Mouse (Mus musculus): ENCODE measurements around the gene Retn. TPM values are rescaled to one million over a fixed set of nuclear protein-coding genes. Genes with fewer than 3 reads are reported as not detected.

Retn gene
- total RNA-seq, 2 experiments from 2014 or later, result 0.79 to 1.2 TPM

DNA sequence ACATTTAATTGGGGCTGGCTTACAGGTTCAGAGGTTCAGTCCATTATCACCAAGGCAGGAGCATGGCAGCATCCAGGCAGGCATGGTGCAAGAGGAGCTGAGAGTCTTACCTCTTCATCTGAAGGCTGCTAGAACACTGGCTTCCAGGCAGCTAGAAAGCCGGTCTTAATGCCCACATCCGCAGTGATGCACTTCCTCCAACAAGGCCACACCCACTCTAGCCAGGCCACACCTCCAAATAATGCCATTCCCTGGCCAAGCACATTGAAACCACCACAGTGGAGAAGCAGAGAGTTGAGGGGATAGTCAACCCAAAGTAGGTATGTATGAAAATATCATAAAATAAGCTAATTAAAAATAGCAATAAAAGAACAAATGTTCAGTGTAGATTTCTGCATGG lies 14.8 kb downstream of the Retn start:
- intact Hi-C loops (cut with DNase I), result loop anchor here (10.0 kb wide), 1 partner anchor 316 kb away; the partner anchor contains the start of gene A430078G23Rik
- DNase-seq (ENCODE audit: extremely low spot score in 1 of 2, low spot score in 2 of 2), result no peak
- no peak for TF ChIP-seq CTCF (IDR thresholded peaks at IDR 0.05)
- H3K27ac ChIP-seq, result no peak overlapping the region
- no peak overlapping the region for H3K4me3 ChIP-seq

DNA sequence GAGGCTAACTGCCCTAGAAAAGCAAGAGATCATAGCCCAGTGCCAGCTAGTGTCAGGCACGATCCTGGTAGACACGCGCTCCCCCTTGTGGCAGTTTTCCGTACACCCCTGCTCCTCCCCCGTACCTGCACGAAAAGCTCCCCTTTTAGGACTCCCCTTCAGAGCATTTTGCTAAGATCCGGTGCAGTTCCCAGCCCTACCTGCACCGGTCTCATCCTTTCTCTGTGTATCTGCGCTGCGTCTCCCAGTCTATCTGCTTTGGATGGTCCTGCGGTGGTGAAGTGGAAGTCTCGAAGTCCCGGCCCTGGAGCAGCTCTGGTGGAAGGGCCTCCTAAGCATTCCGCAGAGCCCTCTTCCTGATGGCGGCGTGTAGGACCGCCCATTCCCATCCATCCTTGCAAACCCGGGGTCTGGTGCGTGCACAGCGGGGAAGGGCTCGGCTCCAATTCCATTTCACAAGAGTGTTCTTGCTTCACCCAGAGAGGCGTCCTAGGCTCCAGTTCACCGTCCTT lies 16.5 kb downstream of the Retn start, which contains the start of gene Fcor:
TSS of gene Fcor (minus strand) at position 383 of the 512 bp plus-strand sequence.
- peak; percentile 92 for TF ChIP-seq CTCF (IDR thresholded peaks at IDR 0.05)
- H3K27ac ChIP-seq, result peak within 1 kb of the TSS; percentile 91
- DNase-seq (ENCODE audit: extremely low spot score in 1 of 2, low spot score in 2 of 2), result peak; percentile 86 to 92
- H3K4me3 ChIP-seq, result peak within 1 kb of the TSS; percentile 62
- intact Hi-C loops (cut with DNase I), result loop anchor here (1.0 to 10.0 kb wide), 5 partner anchors 27 to 317 kb away; partner anchors contain the start of gene A430078G23Rik

GRCm38 (mm10) chr8:3674671-3675070 lies 19.1 kb downstream of the Retn start:
- H3K27ac ChIP-seq, result no peak overlapping the region
- intact Hi-C loops (cut with DNase I), result loop anchor here (10.0 kb wide), 1 partner anchor 320 kb away; the partner anchor contains the start of gene A430078G23Rik
- H3K4me3 ChIP-seq, result no peak overlapping the region
- TF ChIP-seq CTCF (IDR thresholded peaks at IDR 0.05), result no peak
- DNase-seq (ENCODE audit: extremely low spot score in 1 of 2, low spot score in 2 of 2), result no peak

- intact Hi-C loops (cut with DNase I), result loop anchor here (10.0 kb wide), 1 partner anchor 322 kb away; the partner anchor contains the start of gene A430078G23Rik
- peak within 1 kb of the TSS; percentile 67 for H3K4me3 ChIP-seq
- peak; percentile 94 to 98 for DNase-seq (ENCODE audit: extremely low spot score in 1 of 2, low spot score in 2 of 2)
- no peak; the same call in none of the 2 replicates for TF ChIP-seq CTCF (IDR thresholded peaks at IDR 0.05)
- H3K27ac ChIP-seq, result peak within 1 kb of the TSS; percentile 91
Observed at GRCm38 (mm10) chr8:3676131-3676992, 20.8 kb downstream of the Retn start, which contains the start of gene Trappc5. TSS of gene Trappc5 (plus strand) at chr8:3676299.

DNA sequence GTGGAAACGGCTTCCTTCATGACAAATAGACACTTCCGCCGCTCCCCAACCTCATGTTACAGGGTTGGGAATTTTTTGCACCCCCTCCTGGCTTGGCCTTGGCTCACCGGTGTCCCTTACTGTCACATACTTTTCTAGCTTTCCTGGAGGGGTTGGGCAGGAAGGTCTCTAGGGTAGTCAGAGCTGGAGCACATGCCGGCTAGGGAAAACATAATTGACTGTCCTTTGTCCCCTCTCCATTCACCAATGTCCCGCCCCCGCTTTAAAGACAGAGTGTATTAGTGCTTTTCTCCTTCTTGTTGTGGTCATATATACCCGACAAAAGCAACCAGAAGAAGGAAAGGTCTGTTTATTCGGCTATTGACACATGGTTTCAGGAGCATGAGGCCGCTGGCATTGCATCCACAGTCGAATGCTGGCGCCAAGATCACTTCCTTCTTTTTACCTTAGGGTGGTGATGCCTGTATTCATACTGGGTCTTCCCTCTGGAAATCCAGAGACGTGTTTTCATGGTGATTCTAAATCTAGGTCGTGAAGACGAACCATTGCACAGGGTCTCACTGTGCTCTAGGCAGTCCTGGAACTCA lies 21.5 kb downstream of the Retn start:
- no peak for TF ChIP-seq CTCF (IDR thresholded peaks at IDR 0.05)
- H3K4me3 ChIP-seq, result peak overlapping the region; percentile 67
- H3K27ac ChIP-seq, result peak overlapping the region; percentile 91
- intact Hi-C loops (cut with DNase I), result loop anchor here (10.0 kb wide), 1 partner anchor 322 kb away; the partner anchor contains the start of gene A430078G23Rik
- no peak for DNase-seq (ENCODE audit: extremely low spot score in 1 of 2, low spot score in 2 of 2)

GRCm38 (mm10) chr8:3678831-3679230 lies 23.3 kb downstream of the Retn start:
- intact Hi-C loops (cut with DNase I), result loop anchor here (10.0 kb wide), 1 partner anchor 324 kb away; the partner anchor contains the start of gene A430078G23Rik
- no peak for TF ChIP-seq CTCF (IDR thresholded peaks at IDR 0.05)
- H3K27ac ChIP-seq, result no peak overlapping the region

GRCm38 (mm10) chr8:3679236-3679635 lies 23.7 kb downstream of the Retn start:
- H3K27ac ChIP-seq, result no peak overlapping the region
- intact Hi-C loops (cut with DNase I), result loop anchor here (10.0 kb wide), 1 partner anchor 324 kb away; the partner anchor contains the start of gene A430078G23Rik

More at GRCm38 (mm10) chr8:3678831-3679230, 23.3 kb downstream of the Retn start:
- no peak for DNase-seq (ENCODE audit: extremely low spot score in 1 of 2, low spot score in 2 of 2)
- H3K4me3 ChIP-seq, result no peak overlapping the region

GRCm38 (mm10) chr8:3679656-3680055 lies 24.1 kb downstream of the Retn start:
- Histone ChIP-seq H3K4me3 (no peak overlapping the region), H3K27ac (no peak overlapping the region)
- intact Hi-C loops (cut with DNase I), result loop anchor here (10.0 kb wide), 1 partner anchor 325 kb away; the partner anchor contains the start of gene A430078G23Rik
- TF ChIP-seq CTCF (IDR thresholded peaks at IDR 0.05), result no peak
- DNase-seq (ENCODE audit: extremely low spot score in 1 of 2, low spot score in 2 of 2), result no peak

More at GRCm38 (mm10) chr8:3679236-3679635, 23.7 kb downstream of the Retn start:
- no peak overlapping the region for H3K4me3 ChIP-seq
- no peak for TF ChIP-seq CTCF (IDR thresholded peaks at IDR 0.05)
- DNase-seq (ENCODE audit: extremely low spot score in 1 of 2, low spot score in 2 of 2), result no peak

- no peak for DNase-seq (ENCODE audit: extremely low spot score in 1 of 2, low spot score in 2 of 2)
- intact Hi-C loops (cut with DNase I), result no loop called here
- Histone ChIP-seq H3K27ac (no peak overlapping the region), H3K4me3 (no peak overlapping the region)
- TF ChIP-seq CTCF (IDR thresholded peaks at IDR 0.05), result no peak
Observed at GRCm38 (mm10) chr8:3682435-3682834, 26.9 kb downstream of the Retn start.

DNA sequence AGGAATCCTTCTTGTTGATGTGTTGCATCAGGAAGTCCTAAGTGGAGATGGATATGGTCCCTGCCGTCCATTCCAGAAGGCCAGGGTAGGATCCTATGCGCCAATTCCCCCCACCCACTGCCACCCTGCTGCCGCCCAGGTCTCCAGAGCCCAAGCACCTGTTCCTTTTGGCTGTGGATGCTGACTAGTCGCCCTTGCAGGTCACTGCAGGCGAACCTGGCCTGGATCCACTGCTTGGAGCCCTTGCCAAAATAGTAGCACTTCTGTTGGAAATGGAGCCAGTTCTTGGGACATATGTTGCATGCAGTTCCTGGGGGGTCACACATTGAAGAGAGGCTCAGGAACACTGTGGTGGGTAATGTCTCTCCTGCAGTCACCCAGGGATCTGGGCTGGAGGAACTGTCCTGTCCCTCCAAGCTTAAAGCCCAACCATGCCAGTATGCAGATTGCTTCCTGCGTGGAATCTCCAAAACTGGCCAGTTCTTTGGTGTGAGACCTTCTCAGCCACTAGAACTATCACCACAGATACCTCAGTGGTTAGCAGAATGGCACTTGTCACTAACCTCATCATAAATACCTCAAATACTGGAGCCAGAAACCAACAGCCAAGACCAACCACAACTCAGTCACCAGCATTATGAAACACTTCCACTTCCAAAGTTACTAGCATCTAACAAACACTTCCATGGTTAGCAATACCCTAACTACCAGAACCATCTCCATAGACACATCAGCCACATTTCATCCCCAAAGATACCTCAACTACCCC lies 28.0 kb downstream of the Retn start:
- no peak for TF ChIP-seq CTCF (IDR thresholded peaks at IDR 0.05)
- DNase-seq (ENCODE audit: extremely low spot score in 1 of 2, low spot score in 2 of 2), result no peak
- H3K4me3 ChIP-seq, result no peak overlapping the region
- H3K27ac ChIP-seq, result no peak overlapping the region
- intact Hi-C loops (cut with DNase I), result no loop called here

GRCm38 (mm10) chr8:3684530-3684929 lies 29.0 kb downstream of the Retn start:
- DNase-seq (ENCODE audit: extremely low spot score in 1 of 2, low spot score in 2 of 2), result no peak
- H3K4me3 ChIP-seq, result no peak overlapping the region
- H3K27ac ChIP-seq, result no peak overlapping the region
- intact Hi-C loops (cut with DNase I), result no loop called here
- TF ChIP-seq CTCF (IDR thresholded peaks at IDR 0.05), result no peak

Measured in left cerebral cortex, adult 2 months (tissue).